Mouse (Mus musculus) myocyte (in vitro differentiated cells): ENCODE measurements at regions not wholly inside any gene's neighbourhood (a gene's known extent, or its start where the extent isn't known, plus 50 kb on each side); places are given as distances from the start of the nearest gene placed in this dataset.

ENCODE experiments used
- CEBPB ChIP-seq: IDR thresholded peaks from 2 replicates; pipeline ENCODE4 v1.6.1; 2011; ENCODE audit warnings: mild to moderate bottlenecking, moderate library complexity; ENCODE audit not compliant: poor library complexity, insufficient read depth, severe bottlenecking
- E2F4 ChIP-seq: IDR thresholded peaks from one replicate; pipeline ENCODE4 v1.6.1; 2011; ENCODE audit warnings: mild to moderate bottlenecking, control low read depth, moderate library complexity; ENCODE audit not compliant: insufficient read depth
- MAX ChIP-seq: IDR thresholded peaks from one replicate; pipeline ENCODE4 v1.6.1; 2011; ENCODE audit warnings: low read depth, mild to moderate bottlenecking, control low read depth
- MYOD1 ChIP-seq, 3 experiments: IDR thresholded peaks; one replicate each; pipeline ENCODE4 v1.6.1; 2011; ENCODE audit warnings: control low read depth in 2 of 3, low read depth in 2 of 3, mild to moderate bottlenecking in 2 of 3, moderate library complexity in 1 of 3; ENCODE audit not compliant: insufficient read length in 2 of 3, control insufficient read depth in 1 of 3
- MYOG ChIP-seq, 3 experiments: IDR thresholded peaks; one replicate each; pipeline ENCODE4 v1.6.1; 2011; ENCODE audit warnings: control low read depth in 2 of 3, low read depth in 2 of 3, mild to moderate bottlenecking in 2 of 3; ENCODE audit not compliant: insufficient read length in 2 of 3, control insufficient read depth in 1 of 3, insufficient read depth in 1 of 3
- POLR2A ChIP-seq: IDR thresholded peaks from one replicate; pipeline ENCODE4 v1.6.1; 2011; ENCODE audit warnings: low read depth, mild to moderate bottlenecking, control low read depth, moderate library complexity; ENCODE audit not compliant: insufficient read length
- POLR2AphosphoS2 ChIP-seq: IDR thresholded peaks from one replicate; pipeline ENCODE4 v1.6.1; 2011; ENCODE audit warnings: low read depth, control low read depth; ENCODE audit not compliant: insufficient read length
- REST ChIP-seq: IDR thresholded peaks from one replicate; pipeline ENCODE4 v1.6.1; 2011; ENCODE audit warnings: mild to moderate bottlenecking, control low read depth, moderate library complexity; ENCODE audit not compliant: insufficient read depth, insufficient read length
- TCF12 ChIP-seq: IDR thresholded peaks from one replicate; pipeline ENCODE4 v1.6.1; 2011; ENCODE audit warnings: mild to moderate bottlenecking, control low read depth; ENCODE audit not compliant: poor library complexity, insufficient read depth, severe bottlenecking
- TCF3 ChIP-seq: IDR thresholded peaks from one replicate; pipeline ENCODE4 v1.6.1; 2011; ENCODE audit warnings: low read depth, control low read depth; ENCODE audit not compliant: insufficient read length
- USF1 ChIP-seq: IDR thresholded peaks from one replicate; pipeline ENCODE4 v1.6.1; 2011; ENCODE audit warnings: low read depth, mild to moderate bottlenecking, control low read depth, moderate library complexity

DNA sequence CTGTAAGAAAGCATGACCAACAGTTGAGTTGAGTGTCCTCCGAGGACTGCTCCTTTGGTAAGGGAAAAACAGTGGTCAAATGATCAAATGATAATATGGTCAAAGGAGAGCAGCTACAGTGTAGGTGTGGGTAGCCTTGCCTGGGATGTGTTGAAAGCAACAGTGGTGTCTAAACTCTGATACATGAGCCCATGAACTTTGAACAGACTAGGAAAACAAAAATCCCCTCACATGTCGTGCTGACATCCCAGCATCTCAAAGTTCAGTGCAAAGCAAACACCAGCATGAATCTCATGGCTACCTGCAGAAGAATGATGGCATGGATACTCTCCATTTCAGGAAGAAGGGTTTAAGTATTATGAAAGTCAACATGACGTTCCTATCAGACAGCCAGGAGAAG lies 171.3 kb upstream of the Lpp start:
- TF ChIP-seq MYOD1 (IDR thresholded peaks at IDR 0.05; ENCODE audit: control insufficient read depth in 1 of 3, insufficient read length in 2 of 3, low read depth in 2 of 3) = no peak
- TF ChIP-seq POLR2A = no peak
- TF ChIP-seq POLR2AphosphoS2 = no peak
- TF ChIP-seq CEBPB = no peak
- no peak for TF ChIP-seq REST
- no peak for TF ChIP-seq USF1
- no peak for TF ChIP-seq MAX
- no peak for TF ChIP-seq TCF3
- no peak for TF ChIP-seq MYOG (IDR thresholded peaks at IDR 0.05; ENCODE audit: control insufficient read depth in 1 of 3, insufficient read depth in 1 of 3, insufficient read length in 2 of 3, low read depth in 2 of 3)
- TF ChIP-seq TCF12 = no peak
- no peak for TF ChIP-seq E2F4
